Mouse (Mus musculus) thymus, adult 18-20 months (tissue): ENCODE measurements around the gene Spg7.

Experiments used
- DNase-seq, 2 experiments: peaks; one replicate each; pipeline ENCODE4 v3.0.0; 2022; ENCODE audit warnings: mixed read lengths in 2 of 2

Spg7 gene

GRCm38 (mm10) chr8:123135406-123135805, 72.7 kb downstream of the Spg7 start:
- DNase-seq: no peak

GRCm38 (mm10) chr8:123135806-123136205, 73.1 kb downstream of the Spg7 start:
- no peak for DNase-seq

- no peak for DNase-seq
Observed at GRCm38 (mm10) chr8:123136287-123136686, 73.5 kb downstream of the Spg7 start.

- no peak for DNase-seq
Observed at GRCm38 (mm10) chr8:123137645-123138077, 74.9 kb downstream of the Spg7 start.

- DNase-seq: no peak
Observed at GRCm38 (mm10) chr8:123138741-123139140, 76.0 kb downstream of the Spg7 start.

GRCm38 (mm10) chr8:123141741-123142462, 79.2 kb downstream of the Spg7 start:
- DNase-seq: no peak

GRCm38 (mm10) chr8:123145279-123145678, 82.5 kb downstream of the Spg7 start:
- DNase-seq: no peak

- no peak for DNase-seq
Observed at GRCm38 (mm10) chr8:123146390-123146789, 83.6 kb downstream of the Spg7 start.
